Mouse (Mus musculus) retina, postnatal 7 days (tissue): Measurements from ENCODE around the gene Arpin.

Source experiments
- DNase-seq: peaks from one replicate; pipeline ENCODE4 v3.0.0-alpha.2; 2012; ENCODE audit warnings: low read depth, low spot score

Gene Arpin

GRCm38 (mm10) chr7:79934862-79935510 is at the start of gene Arpin:
Gene Arpin (minus strand): TSS chr7:79935359.
- DNase-seq, result peak; percentile 53

DNA sequence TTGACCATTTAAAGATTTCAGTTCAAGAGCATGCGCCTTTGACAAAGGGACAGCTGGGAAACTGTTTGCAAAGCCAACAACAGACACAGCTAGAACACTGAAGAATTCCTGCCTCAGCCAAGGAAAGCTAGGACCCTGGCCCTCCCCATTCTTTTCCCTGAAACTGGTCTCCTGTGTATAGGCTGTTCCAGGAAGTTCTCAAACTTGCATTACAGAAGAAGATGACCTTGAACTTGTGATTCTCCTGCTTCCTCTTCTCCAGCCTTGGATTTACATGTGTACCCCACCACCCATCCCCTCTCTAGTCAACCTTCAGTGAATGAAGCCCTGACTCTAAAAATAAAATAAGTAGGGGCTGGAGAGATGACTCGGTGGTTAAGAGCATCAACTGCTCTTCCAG is 40.2 kb upstream of the Arpin start:
- no peak for DNase-seq

DNA sequence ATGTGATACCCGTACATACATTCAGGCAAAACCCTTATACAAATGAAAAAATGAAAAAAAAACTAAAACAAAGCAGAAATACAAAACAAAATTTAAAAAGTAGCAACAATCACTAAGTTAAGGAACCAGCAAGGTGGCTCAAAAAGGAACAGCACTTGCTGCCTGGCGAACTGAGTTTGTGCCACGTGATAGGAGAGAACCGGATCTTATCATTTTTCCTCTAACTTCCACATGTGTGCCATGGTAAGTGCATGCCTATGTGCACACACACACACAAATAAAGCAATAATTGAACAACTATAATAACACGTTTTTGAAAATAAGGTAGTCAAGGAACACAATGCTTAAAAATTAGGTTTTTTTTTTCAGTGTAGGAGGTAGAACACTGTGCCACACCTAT is 37.0 kb upstream of the Arpin start:
- DNase-seq, result no peak

DNA sequence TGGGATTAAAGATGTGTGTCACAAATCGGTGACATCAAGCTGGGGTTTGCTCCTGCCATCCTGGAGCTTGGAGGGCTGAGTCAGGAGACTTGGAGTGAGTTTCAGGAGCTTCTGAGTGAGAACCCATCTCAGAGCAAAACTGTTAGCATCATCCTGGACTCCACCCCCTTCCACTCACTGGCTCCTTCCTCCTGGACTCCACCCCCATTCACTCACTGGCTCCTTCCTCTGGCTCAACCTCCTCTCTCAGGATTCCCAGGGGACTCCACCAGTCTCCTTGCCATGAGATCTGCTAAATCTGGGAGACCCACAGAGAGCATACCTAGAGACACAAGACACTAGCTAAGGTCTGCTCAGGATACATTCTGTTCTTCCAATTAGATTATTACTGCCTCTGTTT is 35.2 kb upstream of the Arpin start:
- DNase-seq, result no peak

- DNase-seq, result no peak
Observed at GRCm38 (mm10) chr7:79968326-79968725, 33.2 kb upstream of the Arpin start.

DNA sequence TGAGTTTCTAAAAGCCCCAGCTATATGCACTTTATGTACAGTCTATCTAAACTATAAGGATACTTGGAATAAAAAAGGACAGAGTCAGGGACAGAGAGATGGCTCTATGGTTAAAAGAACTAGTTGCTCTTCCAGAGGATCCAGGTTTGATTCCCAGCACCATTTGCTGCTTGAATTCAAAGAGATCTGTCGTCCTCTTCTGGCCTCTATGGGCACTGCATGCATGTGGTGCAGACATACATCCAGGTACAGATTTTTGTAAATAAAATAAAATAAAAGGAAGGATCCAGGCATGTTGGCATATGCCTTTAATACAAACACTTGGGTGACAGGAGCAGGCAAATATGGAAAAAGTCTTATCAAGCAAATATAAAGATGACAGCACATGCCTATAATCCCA is 26.4 kb upstream of the Arpin start:
- no peak for DNase-seq

DNA sequence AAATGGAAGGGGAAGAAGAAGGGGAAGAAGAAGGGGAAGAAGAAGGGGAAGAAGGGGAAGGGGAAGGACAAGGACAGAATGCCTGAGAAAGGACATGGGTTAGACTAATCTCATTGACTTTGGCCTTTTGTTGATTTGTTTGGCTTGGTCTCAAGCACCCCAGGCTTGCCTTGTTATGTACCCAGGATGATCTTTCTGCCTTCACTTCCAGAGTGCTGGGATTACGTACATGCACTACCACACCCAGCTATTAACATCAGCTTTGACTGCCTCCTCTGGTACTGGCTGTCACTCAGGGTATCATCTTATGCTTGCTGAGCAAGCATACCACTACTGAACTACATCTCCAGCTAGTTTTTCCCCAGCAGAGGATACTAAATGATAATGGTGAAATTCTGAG is 21.0 kb upstream of the Arpin start:
- DNase-seq, result no peak

GRCm38 (mm10) chr7:79954890-79955289 is 19.7 kb upstream of the Arpin start:
- no peak for DNase-seq

DNA sequence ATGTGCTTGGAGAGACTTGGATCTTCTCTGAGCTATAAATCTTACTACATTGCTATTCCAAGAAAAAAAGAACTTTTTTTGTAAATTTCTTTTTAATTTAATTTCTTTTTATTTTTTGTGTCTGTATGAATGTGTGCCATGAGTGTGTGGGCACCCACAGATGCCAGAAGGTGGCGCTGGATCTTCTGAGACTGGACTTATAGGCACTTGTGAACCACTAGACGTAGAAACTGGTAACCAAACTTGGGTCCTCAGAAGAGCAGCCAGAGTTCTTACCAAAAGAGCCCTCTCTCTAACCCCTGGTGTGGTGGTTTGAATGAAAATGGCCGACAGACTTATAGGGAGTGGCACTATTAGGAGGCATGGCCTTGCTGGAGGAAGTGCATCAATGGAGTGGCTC is 15.9 kb upstream of the Arpin start:
- no peak for DNase-seq

DNA sequence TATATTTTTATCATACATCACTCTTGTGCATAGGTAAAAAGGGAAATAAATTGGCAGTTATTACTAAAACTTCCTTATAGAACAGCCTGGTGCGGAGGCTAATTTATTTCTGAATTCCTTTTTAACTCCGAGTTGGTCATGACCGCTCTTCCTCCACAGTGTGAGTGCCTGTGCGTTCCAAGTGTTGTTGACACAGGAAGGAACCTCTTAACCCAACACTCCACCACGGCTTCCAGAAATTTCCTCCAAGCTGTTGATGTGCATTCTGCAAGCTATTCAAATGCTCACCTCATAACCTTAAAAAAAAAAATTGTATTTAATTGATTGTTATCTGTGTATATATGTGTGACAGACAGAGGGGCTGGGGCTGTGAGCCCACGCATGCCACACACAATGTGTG is 15.1 kb upstream of the Arpin start:
- no peak for DNase-seq

DNA sequence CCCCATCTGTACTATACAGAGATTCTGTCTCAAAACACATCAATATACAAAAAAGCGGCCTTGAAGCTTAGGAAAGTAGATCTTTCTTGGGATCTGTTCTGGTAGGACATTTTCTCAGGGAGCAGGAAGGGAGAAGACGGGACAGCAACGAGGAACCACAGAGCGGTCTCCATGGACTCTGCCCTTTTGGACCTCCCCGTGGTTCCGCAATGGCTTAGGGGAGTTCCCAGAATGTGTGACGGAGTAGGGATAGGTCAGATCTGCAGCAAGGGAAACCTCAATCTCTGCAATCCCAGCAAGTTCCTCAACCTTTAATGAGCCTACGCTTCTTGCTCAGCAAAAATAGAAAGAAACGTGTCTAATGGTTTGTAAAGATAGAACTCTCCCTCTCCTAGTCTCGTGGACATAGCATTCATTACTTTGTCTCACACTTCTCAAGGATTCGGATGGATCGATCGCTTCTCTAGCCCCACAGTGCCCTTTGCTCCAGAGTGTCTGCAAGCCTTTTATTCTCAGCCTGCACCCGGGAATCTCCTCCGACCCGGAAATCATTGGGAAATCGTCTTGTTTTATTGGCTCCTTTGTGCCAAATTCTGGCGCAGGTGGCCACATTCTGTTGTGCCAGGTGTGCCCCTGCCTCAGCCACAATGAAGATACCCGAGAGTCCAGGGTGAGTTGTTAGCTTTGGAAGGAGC is 499 bp upstream of the Arpin start:
- DNase-seq, result no peak

DNA sequence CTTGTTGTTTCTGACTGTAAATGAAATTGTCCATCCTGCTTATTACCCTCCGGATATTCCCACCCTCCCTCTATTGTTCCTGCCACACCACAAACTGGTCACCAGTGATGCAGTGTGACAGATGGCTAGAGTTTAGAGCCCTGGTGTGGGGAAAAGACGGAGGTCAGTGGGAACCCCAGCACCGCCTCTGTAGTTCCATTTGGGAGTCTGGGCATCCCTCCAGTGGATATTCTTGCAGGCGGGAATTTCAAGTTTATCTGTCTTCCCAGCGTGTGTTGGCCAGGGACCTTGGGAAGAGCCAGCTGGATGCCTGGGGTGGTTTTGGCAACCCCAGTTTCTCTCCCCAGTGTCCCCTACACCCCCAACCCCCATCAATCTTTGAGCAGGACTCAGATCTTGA is 698 bp downstream of the Arpin start:
- no peak for DNase-seq

DNA sequence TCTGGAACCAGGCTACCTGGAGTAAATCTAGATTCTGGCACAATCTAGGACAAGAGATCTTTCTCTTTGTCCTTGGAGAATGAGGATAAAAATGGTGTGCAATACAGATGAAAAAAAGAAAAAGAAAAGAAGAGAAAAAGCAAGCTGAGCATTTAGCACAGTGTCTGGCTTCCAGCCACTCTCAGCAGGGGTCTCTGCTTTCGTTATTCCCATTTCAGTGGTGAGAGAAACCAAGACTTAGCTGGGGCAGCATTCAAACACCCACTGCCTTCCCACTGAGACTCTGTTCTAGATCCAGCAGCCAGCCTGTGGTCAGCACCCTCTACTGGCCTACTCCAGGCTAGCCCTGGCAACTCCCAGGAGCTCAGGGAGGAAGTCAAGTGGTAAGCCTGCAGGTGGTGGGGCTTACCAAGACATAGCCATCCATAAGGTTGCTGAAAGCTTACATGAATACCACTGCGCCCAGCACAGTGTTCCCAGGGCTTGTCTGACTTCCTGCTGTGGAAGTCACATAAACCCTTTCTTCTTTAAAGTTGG is 6.6 kb downstream of the Arpin start:
- no peak for DNase-seq

- peak; percentile 85 for DNase-seq
Observed at GRCm38 (mm10) chr7:79920344-79920983, 14.7 kb downstream of the Arpin start, which contains the start of gene Ap3s2. Gene Ap3s2 (minus strand): TSS chr7:79920649.

DNA sequence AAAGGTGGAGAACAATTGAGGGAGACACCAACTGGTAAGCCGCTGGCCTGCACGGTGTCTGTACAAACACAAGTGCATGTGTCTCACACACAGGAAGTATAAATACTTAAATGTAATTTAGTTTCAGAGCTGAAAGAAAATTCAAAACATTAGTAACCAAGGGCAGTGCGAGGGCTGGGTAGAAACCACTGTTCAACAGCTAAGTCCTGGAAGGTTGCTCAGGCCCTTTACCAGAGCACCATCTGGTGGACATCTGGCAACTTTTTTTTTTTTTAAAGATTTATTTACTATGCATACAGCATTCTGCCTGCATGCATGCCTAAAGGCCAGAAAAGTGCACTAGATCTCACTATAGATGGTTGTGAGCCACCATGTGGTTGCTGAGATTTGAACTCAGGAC is 20.6 kb downstream of the Arpin start:
- DNase-seq, result peak; percentile 31

DNA sequence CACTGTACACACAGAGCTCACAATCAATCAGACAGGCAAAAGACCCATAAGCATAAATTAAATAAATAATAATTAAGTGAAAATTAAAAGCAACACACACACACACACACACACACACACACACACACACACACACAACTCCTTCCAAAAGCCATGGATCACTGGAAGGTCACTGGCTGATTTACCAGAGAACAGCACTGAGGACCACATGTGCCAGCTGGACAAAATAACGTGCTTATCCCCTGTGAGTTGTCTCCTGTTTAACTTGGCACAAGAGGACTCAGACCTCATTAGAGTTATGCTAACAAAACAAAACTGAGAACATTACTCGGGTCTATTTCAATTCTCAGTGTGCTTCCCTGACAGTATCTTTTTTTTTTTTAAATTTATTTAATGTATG is 27.8 kb downstream of the Arpin start:
- no peak for DNase-seq

DNA sequence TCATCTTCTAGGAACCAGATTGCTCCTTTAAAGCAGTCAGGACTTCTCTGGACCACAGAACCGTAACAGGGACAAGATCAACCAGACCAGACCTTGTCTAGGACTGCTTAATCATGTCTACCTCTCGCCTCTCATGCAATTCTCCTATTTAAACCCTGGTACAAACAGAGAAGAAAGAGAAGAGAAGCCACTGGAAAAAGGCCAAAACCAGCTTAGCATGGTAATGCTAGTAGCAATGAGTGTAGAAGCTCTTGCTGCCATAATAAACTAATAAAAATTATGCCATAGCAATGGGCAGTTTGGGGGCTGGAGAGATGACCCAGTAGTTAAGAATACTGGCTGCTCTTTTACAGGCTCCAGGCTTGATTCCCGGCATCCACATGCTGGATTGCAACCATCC is 28.2 kb downstream of the Arpin start:
- DNase-seq, result no peak

DNA sequence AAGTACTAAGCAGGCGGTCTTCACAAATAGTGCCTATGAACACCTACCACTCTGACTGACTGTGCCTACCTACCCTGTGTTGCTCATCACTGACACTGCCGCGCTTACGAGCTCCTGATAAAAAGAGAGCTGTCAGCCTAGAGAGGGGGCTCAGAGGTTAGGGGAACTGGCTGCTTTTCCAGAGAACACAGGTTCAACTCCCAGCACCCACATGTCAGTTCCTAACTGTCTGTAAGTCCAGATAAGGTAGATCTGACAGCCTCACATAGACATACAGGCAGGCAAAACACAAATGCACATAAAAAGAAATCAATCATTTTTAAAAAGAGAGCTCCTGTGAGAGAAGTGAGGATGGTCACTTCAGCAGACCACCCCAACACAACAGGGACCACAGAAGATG is 30.0 kb downstream of the Arpin start:
- no peak for DNase-seq

GRCm38 (mm10) chr7:79903160-79903792 is 31.9 kb downstream of the Arpin start:
- DNase-seq, result no peak

- DNase-seq, result no peak
Observed at GRCm38 (mm10) chr7:79900753-79901152, 34.4 kb downstream of the Arpin start.

DNA sequence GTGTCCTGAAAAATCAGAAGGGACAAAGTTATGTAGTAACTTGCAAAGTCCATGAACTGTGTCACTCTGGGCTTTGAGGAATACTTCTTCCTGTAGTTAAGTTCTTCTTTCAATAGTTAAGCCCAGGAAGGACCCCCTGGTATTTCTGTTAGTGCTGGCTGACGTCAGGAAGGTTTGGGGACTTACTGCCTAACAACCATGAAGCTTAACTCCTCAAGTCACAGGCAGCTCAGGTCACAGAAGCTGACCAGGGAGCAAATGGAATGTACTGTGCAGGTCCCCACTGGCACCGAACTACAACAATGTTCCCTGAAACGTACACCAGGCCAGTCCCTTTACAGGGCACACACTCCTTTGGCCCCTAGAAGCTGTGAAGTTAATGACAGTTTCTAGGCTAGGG is 39.9 kb downstream of the Arpin start:
- DNase-seq, result no peak

DNA sequence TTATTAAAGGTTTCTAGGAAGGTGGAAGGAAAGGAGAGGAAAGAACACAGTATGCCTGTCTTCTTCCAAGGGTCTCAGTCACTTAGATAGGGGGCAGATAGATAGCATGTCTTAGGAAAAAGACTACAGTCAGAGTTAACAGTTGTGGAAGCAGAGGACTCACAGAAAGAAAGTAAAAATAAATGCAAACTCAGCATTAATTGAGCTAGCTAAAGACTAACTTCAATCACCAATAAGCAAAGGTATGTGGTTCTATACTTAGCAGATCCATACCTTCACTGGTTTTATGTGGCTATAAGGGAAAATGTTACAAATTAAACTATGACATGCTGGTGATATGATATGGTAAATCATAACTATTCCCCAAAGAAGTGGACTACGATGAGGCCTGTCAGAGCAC is 40.4 kb downstream of the Arpin start:
- DNase-seq, result no peak
